Mouse (Mus musculus): ENCODE measurements around the gene Zbed4.
A peak's percentile ranks its signal among the peaks of the same experiment; 100 is the strongest.
"Not testable (repeated sequence)": the region's sequence is repeated elsewhere in the genome, so short reads cannot be mapped to it uniquely, and the experiment has no call there.

The Zbed4 gene

DNA sequence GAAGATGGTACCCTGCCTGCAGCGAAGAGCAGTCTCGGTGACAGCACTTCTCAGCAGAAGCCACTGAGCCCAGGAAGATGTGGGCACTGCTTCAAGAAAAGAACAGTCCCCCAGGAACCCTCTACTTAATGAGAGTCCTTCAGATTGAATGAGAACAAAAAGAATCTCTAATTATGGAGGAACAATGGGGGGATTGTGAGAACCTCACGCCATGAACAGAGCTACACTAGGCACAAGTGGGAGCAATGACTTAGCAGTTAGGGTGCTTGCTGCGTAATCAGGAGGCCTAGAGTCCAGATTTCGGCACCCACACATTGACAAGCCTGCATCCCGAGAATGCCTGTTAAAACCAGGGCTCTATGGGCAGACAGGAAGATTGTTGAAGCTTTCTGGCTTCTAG is 10.1 kb upstream of the Zbed4 start:
- DNase-seq = no peak

DNA sequence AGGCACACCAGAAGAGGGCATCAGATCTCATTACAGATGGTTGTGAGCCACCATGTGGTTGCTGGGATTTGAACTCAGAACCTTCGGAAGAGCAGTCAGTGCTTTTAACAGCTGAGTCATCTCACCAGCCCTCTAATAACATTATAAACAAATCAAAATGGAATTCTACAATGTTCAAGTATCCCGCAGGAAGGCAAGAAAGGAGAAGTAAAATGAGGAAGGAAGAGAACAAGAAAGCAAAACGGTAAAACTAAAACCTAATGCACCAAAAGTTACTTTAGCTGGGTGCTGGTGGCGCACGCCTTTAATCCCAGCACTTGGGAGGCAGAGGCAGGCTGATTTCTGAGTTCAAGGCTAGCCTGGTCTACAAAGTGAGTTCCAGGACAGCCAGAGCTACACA is 8.1 kb upstream of the Zbed4 start:
- DNase-seq = not testable (repeated sequence)

DNA sequence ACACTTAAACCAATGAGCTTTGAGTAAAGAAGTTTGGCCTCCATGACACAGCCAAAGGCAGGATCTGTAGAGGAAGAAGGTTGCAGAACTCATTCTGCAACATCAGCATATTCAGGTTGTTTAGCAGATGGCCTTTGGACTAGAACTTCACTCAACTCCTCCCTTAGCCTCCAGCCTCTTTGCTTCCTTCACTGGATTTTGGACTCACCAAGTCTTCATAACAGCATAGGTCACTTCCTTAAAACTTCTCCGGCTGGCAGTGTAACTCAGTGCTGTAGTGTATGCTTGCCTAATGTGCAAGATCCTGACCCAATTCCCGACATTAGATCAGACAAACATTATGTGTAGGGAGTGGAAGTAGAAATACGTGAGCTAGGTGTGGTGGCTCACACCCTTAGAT is 6.1 kb upstream of the Zbed4 start:
- no peak for DNase-seq

GRCm38 (mm10) chr15:88745926-88746325 is 5.5 kb upstream of the Zbed4 start:
- no peak for DNase-seq

DNA sequence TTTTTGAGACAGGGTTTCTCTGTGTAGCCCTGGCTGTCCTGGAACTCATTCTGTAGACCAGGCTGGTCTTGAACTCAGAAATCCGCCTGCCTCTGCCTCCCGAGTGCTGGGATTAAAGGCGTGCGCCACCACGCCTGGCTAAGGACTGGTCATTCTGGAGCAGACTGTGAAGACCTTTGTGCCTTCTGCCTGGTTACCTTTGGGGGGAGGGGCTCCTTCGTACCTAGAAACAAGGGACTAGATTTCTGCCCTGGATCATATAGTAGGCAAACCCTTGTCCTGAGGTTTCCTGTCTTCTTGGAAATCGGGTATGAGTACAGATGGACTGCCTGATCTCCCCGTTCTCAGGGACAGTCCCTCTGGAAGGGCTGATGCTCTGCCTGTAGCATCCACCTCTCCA is 1.8 kb upstream of the Zbed4 start:
- DNase-seq = not testable (repeated sequence)

DNA sequence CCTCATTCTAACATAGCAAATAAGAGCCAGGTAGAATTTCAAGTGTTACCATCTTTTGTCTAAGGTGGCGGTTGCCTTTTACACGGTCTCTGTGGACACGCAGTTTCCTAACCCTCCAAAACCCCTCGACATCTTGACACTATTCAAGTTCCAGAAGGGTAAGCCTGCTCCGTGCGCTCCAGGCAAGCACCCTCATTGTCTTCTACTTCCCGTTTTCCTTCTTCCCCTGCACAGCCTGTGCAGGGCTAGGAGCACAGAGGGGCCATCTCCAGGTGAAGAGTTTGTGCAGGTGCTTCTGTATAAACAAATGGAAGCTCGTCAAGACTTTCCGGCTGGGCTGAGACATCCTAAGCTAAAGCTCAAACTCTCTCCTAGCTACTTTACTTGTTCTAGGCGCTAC is 1.4 kb upstream of the Zbed4 start:
- DNase-seq = no peak

DNA sequence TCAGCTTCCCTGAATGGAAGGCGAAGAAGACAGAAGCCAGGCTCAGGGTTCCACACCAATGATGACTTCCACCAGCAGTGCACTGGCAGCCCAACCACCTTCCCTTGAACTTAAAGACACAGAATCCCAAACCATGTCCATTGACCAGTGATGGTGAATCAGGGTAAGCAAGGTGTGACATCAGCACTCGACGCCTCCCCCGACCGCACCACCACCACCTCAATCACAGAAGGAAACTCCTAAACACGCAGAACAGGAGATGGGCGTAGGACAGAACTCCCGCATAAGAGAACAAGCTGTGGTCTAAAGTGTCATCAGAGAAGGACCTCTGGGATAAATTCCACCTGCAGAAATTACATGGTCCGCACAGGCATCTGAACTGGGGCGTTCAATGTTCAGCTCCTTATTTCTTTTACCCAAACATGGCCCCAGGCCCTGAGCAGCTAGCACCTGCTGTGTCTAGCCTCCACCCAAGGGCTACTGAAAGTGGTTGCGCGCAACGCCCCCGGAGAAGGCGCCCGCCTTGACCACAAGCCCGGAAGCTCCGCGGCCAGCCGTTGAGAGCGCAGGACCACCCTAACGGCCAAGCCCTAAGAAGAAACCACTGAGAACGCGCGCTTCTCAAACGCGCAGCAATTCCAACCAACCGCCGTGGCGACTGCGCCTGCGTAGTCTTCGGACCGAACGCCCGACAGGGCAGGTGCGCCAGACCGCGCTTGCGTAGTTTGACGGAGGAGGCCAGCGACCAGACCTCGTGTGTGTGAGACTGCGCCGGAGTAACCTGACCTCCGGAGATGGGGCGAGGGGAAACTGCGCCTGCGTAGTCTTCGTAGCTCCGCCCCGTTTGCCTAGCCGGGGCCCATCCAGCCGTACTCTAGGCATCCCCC is 540 bp upstream of the Zbed4 start:
- DNase-seq = peak; percentile 100

GRCm38 (mm10) chr15:88752403-88752733 is 908 bp downstream of the Zbed4 start:
- no peak for DNase-seq

DNA sequence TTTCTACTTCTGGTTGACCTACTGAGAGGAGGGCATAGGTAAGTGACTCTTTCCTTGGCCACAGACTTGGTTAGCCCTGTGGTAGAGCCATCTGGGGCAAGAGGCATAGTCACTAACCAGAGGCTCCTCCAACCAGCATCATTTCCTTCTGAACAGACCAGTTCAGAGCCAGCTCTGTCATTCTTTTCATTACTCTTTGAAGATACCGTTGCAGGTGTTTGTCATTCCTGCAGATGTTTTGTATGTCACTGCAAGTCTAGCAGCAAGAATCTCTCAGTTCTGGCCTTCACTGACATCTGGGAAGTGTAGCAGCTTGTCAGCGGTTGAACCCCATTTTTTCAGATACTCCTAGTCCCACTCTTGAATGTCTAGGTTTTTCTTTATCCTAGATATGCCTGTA is 3.4 kb downstream of the Zbed4 start:
- DNase-seq = no peak

DNA sequence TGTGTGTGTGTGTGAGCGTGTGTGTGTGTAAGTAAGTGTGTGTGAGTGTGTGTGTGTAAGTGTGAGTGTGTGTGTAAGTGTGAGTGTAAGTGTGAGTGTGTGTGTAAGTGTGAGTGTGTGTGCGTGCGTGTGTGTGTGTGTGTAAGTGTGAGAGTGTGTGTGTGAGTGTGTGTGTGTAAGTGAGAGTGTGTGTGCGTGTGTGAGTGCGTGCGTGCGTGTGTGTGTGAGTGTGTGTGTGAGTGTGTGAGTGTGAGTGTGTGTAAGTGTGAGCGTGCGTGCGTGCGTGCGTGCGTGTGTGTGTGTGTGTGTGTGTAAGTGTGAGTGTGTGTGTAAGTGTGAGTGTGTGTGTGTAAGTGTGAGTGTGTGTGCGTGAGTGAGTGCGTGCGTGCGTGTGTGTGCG is 4.3 kb downstream of the Zbed4 start:
- DNase-seq = no peak

GRCm38 (mm10) chr15:88758061-88758460 is 6.6 kb downstream of the Zbed4 start:
- no peak for DNase-seq

DNA sequence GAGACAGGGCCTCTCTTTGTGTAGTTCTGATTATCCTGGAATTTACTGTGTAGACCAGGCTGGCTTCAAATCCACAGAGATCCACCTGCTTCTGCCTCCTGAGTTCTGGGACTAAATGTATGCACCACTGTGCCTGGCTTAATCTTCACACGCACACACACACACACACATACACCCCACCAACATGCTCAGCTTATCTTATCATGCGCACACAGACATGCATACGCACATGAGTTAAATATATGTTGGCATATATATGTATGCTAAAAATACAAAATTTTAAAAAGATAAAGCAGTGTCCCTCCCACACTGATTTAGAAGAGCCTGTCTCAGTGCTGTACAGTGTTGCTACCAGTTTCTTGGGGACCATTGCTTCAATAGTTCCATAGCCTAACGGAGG is 10.1 kb downstream of the Zbed4 start:
- DNase-seq = no peak

DNA sequence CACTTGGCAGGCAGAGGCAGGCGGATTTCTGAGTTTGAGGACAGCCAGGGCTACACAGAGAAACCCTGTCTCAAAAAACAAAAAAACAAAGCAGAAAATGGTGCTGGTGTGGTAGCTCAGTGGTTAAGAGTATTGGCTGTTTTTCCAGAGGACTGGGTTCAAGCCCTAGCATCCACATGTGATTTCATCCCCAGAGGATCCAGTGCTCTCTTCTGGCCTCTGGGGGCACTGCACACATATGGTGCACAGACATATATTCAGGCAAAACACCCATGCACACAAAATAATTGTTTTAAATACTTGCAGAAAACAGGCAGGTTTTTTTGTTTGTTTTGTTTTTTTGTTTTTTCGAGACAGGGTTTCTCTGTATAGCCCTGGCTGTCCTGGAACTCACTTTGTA is 14.7 kb downstream of the Zbed4 start:
- DNase-seq = not testable (repeated sequence)

GRCm38 (mm10) chr15:88768537-88768936 is 17.1 kb downstream of the Zbed4 start:
- no peak for DNase-seq

DNA sequence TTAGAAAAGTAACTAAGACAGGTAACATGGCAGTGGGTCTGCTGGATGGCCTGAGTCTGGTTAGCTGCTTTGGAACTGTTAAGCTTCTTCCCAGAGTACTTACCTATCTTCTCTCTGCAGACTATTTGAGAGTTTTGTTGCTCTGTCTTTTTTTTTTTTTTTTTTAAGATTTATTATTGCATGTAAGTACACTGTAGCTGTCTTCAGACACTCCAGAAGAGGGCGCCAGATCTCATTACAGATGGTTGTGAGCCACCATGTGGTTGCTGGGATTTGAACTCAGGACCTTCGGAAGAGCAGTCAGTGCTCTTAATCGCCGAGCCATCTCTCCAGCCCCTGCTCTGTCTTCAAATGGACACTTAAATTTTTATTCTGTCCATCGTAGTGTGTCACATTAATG is 23.2 kb downstream of the Zbed4 start:
- not testable (repeated sequence) for DNase-seq

DNA sequence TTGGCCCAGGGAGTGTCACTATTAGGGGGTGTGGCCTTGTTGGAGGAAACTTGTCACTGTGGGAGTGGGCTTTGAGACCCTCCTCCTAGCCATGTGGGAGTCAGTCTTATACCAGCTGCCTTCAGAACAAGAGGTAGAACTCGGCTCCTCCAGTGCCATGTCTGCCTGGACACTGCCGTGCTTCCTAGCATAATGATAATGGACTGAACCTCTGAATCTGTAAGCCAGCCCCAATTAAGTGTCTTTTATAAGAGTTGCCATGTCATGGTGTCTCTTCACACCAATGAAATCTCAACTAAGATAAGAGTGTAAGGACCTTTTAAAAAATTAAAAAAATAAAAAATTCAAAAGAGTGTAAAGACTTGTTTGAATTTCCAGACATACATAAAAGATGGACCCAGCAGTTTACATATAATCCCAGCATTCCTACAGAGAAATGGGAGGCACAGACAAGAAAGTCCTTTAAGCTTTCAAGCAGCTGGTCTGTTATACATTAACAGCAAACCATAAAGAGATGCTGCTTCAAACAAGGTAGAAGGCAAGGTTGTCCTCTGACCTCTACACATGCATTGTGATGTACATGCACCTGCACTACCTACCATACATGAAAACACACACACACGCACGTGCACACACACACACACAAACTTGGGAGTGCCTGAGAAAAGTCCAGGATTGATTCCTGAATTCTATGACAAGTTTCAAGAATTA is 40.8 kb downstream of the Zbed4 start:
- DNase-seq = no peak

DNA sequence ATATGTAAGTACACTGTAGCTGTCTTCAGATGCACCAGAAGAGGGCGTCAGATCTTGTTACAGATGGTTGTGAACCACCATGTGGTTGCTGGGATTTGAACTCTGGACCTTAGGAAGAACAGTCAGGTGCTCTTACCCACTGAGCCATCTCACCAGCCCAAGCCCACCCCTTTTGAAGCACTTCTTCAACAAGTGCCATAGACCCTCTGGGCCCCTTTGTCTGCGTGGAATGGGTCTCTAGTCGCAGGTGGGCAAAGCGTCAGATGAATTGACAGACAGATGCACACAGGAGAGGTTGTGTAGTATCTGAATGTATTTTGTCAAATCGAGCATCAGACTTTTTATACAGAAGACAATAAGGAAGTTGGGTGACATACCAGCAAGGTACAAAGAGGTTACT is 43.3 kb downstream of the Zbed4 start:
- not testable (repeated sequence) for DNase-seq

- DNase-seq = no peak
Observed at GRCm38 (mm10) chr15:88799950-88800371, 48.5 kb downstream of the Zbed4 start.

GRCm38 (mm10) chr15:88800921-88801354 is 49.5 kb downstream of the Zbed4 start:
- no peak for DNase-seq

- DNase-seq = no peak
Observed at GRCm38 (mm10) chr15:88801903-88802302, 50.4 kb downstream of the Zbed4 start.

DNA sequence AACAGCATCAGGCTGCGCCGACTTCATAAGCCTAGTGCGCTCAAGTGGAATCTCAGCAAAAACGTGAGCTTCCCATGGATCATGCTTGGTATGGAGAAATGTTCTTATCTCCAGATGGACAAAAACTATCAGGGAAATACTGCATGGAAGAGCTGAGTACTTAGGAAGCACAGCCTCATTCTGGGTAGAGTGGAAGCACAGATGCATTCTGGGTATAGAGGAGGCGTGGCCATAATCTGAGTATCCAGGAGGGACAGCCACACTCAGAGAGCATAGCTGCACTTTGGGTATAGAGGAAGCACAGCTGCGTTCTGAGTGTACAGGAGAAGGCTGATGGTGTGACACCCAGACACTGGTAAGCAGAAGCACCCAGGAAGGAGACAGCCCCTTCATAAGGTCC is 50.9 kb downstream of the Zbed4 start:
- DNase-seq = no peak

DNA sequence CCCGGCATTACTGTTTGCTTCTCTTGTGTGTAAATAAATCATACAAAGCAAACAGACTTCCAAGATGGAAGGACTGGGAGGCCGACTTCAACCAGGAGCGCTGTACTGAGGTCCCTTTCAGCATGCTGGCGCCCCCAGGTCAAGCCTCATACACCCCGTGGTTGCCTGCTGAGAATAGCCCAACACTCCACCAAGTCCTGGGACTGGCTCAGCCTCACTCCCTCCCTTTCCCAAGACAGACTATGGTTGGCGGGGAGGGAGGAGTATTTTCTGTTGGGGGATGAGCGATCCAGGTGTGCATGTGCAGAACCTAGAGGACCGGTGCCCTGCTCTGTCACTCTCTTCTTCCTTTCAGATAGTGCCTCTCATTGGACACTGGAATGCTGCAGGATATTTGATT is 56.7 kb downstream of the Zbed4 start:
- DNase-seq = no peak

GRCm38 (mm10) chr15:88810369-88810768 is 58.9 kb downstream of the Zbed4 start:
- no peak for DNase-seq

- DNase-seq = no peak
Observed at GRCm38 (mm10) chr15:88813262-88813661, 61.8 kb downstream of the Zbed4 start.
